Mouse (Mus musculus): ENCODE results near the gene Morn1.

The Morn1 gene

GRCm38 (mm10) chr4:155120038-155120437 lies 33.7 kb downstream of the Morn1 start:
- no peak for DNase-seq (ENCODE audit: low spot score)

- no peak for DNase-seq (ENCODE audit: low spot score)
These were observed 34.2 kb downstream of the Morn1 start for GRCm38 (mm10) chr4:155120583-155120982.

- DNase-seq (ENCODE audit: low spot score), result no peak
These were observed 34.8 kb downstream of the Morn1 start for GRCm38 (mm10) chr4:155121222-155121621.

GRCm38 (mm10) chr4:155121915-155122443 lies 35.6 kb downstream of the Morn1 start:
- no peak for DNase-seq (ENCODE audit: low spot score)

- DNase-seq (ENCODE audit: low spot score), result peak; percentile 71
These were observed 36.2 kb downstream of the Morn1 start for GRCm38 (mm10) chr4:155122444-155123040.

GRCm38 (mm10) chr4:155123868-155124534 lies 37.6 kb downstream of the Morn1 start:
- DNase-seq (ENCODE audit: low spot score), result no peak

- no peak for DNase-seq (ENCODE audit: low spot score)
These were observed 38.9 kb downstream of the Morn1 start for GRCm38 (mm10) chr4:155125310-155125709.

GRCm38 (mm10) chr4:155126194-155126593 lies 39.8 kb downstream of the Morn1 start:
- no peak for DNase-seq (ENCODE audit: low spot score)

- no peak for DNase-seq (ENCODE audit: low spot score)
These were observed 40.4 kb downstream of the Morn1 start for GRCm38 (mm10) chr4:155126602-155127372.

GRCm38 (mm10) chr4:155128411-155128810 lies 42.0 kb downstream of the Morn1 start:
- no peak for DNase-seq (ENCODE audit: low spot score)

- DNase-seq (ENCODE audit: low spot score), result no peak
These were observed 42.9 kb downstream of the Morn1 start for GRCm38 (mm10) chr4:155129132-155129917.

- peak; percentile 83 for DNase-seq (ENCODE audit: low spot score)
These were observed 43.6 kb downstream of the Morn1 start for GRCm38 (mm10) chr4:155129996-155130395.

- no peak for DNase-seq (ENCODE audit: low spot score)
These were observed 44.2 kb downstream of the Morn1 start for GRCm38 (mm10) chr4:155130616-155131015.

- no peak for DNase-seq (ENCODE audit: low spot score)
These were observed 46.8 kb downstream of the Morn1 start for GRCm38 (mm10) chr4:155133188-155133587.

- DNase-seq (ENCODE audit: low spot score), result no peak
These were observed 47.5 kb downstream of the Morn1 start for GRCm38 (mm10) chr4:155133658-155134417.

- no peak for DNase-seq (ENCODE audit: low spot score)
These were observed 48.4 kb downstream of the Morn1 start for GRCm38 (mm10) chr4:155134686-155135172.

GRCm38 (mm10) chr4:155135909-155136585 lies 49.7 kb downstream of the Morn1 start:
- no peak for DNase-seq (ENCODE audit: low spot score)

GRCm38 (mm10) chr4:155137891-155138290 lies 51.5 kb downstream of the Morn1 start:
- no peak for DNase-seq (ENCODE audit: low spot score)

- no peak for DNase-seq (ENCODE audit: low spot score)
These were observed 52.1 kb downstream of the Morn1 start for GRCm38 (mm10) chr4:155138451-155138850.

GRCm38 (mm10) chr4:155139281-155140045 lies 53.1 kb downstream of the Morn1 start:
- no peak for DNase-seq (ENCODE audit: low spot score)

Measured in ovary, adult 18-20 months (tissue).